Mouse (Mus musculus) adrenal gland, adult 18-20 months (tissue): ENCODE data around the gene Rhof. TPM values are rescaled to one million over a fixed set of nuclear protein-coding genes. Genes with fewer than 3 reads are reported as not detected.

ENCODE experiments used
- DNase-seq, 2 experiments: peaks; one replicate each; pipeline ENCODE4 v3.0.0; 2021 to 2022; ENCODE audit warnings: low spot score in 2 of 2
- long read RNA-seq, 2 experiments: library from polyadenylated mRNA; stranded (forward); transcript quantifications; one replicate each; pipeline ENCODE4 v2.0.0; 2021
- total RNA-seq, 2 experiments: library from RNA; stranded (reverse); gene quantifications; 1 replicate in 1 of 2; 2 replicates in 1 of 2; pipeline ENCODE4 v1.2.3; 2021

The Rhof gene
- total RNA-seq, result 1 to 10 TPM in 1 of 2 experiments, under 1 TPM in 1; 0.66 to 1.2 TPM
- long read RNA-seq, experiment 1, partial matches to known transcripts, result 0 of 1 reads
- long read RNA-seq, experiment 1, other reads (novel, unspliced or antisense), result 0 of 1 reads
- long read RNA-seq, experiment 2, result 0 reads

DNA sequence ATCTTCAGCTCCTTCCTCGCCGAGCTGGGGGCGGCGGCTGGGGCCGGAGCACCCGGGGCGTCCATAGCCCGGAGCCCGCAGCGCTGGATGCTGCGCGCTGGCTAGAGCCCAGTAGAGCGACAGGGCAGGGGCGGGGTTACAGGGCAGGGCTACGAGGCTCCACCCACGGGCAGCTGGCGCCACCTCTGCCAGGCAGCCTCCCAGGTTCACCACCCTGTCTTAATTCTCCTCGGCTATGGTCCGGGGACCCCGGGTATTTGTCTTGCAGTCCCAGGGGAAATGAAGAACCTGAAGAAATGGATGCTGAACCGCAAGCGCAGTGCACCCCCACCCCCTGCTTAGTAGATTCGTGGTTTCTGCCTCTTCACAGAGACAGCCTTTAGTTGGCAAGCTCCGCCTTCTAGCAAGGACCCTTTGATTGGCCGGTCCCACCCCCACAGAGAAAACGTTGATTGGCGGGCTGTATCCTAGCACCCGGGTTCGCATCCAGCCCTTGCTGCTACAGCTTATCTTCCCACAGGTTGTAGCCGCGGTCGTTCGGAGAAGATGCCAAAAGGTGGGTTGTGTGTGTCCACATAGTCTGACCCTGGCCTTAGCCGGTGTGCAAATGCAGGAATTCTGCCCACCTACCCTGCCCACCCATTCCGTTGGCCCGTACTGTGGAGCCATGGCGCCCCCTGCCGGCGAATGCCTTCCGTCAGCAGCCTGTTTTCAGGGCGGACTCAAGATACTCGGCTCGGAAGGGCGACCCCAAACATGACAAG lies at the start of gene Rhof:
Gene Rhof, minus strand, starts transcription at position 385 of the 764 bp plus-strand sequence.
- peak; percentile 82 to 91 for DNase-seq

GRCm38 (mm10) chr5:123181536-123181935 lies 49.0 kb upstream of the Rhof start:
- DNase-seq, result no peak

GRCm38 (mm10) chr5:123180390-123180789 lies 47.9 kb upstream of the Rhof start:
- no peak for DNase-seq

- no peak for DNase-seq
Observed at GRCm38 (mm10) chr5:123178792-123179191, 46.3 kb upstream of the Rhof start.

DNA sequence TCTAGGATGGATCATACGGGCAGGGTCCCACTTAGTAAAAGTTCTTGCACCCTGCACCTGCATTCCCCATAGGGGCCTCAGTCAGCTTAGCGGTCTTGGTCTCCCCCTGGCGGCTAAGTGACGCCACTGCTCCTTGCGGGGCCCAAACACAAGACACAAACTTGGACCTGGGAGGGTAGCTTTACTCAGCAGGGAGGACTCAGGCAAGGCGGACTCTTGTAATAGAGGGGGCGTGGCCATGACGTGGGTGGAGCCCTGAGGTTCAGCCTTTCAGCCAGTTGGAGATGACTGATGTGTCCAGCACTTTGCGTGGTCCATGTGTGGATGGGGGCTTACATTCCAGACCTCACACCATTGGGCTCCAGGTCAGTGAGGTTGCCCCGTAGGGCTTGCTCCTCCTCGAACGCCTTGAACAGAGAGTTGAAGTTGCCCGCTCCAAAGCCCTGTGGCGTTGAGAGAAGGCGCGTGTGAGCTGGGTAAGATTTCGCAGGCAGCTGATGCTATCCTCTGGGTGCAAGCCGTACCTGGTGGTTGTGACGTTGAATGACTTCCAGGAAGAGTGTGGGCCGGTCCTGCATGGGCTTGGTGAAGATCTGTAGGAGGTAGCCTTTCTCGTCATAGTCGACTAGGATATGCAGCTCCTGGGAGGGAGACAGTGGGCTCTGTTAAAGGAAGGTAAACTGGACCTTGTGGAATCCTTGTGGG lies 39.3 kb upstream of the Rhof start:
- peak; percentile 86 to 89 for DNase-seq

DNA sequence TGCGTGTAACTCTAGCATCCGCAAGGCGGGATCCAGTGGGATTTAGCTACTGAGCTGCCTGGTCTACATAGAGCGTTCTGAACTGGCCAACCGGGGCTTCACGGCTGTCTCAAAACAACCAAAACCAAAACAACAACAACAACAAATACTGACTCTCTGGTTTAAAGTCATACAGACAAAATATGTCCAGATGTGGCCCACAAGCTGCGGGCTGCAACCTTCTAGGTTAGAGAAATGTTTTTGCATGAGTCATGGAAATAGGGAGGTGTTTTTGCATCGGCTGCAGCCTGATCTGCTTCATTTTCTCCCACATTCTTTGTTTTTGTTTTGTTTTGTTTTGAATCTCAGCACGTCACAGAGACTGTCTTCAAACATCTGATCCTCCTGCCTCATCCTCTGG lies 37.9 kb upstream of the Rhof start:
- DNase-seq, result no peak

GRCm38 (mm10) chr5:123169284-123169683 lies 36.8 kb upstream of the Rhof start, which contains the start of gene Psmd9:
Gene Psmd9 (plus strand): TSS chr5:123169413.
- no peak for DNase-seq

GRCm38 (mm10) chr5:123167591-123167990 lies 35.1 kb upstream of the Rhof start:
- no peak for DNase-seq

- DNase-seq, result no peak
Observed at GRCm38 (mm10) chr5:123166437-123166836, 33.9 kb upstream of the Rhof start.

GRCm38 (mm10) chr5:123162942-123163341 lies 30.4 kb upstream of the Rhof start:
- no peak for DNase-seq

- peak in 1 of 2 experiments; percentile 34 for DNase-seq
Observed at GRCm38 (mm10) chr5:123160341-123160740, 27.8 kb upstream of the Rhof start.

DNA sequence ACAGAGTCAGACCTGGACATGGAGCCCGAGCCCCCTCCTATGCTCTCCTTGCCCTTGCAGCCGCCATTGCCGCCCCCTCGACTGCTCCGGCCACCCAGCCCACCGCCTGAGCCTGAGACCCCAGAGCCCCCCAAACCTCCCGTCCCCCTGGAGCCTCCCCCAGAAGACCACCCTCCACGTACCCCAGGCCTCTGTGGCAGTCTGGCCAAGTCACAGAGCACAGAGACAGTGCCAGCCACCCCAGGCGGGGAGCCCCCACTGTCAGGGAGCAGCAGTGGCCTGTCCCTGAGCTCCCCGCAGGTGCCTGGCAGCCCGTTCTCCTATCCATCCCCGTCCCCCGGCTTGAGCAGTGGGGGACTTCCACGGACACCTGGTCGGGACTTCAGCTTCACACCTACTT lies 27.4 kb upstream of the Rhof start:
- DNase-seq, result no peak

DNA sequence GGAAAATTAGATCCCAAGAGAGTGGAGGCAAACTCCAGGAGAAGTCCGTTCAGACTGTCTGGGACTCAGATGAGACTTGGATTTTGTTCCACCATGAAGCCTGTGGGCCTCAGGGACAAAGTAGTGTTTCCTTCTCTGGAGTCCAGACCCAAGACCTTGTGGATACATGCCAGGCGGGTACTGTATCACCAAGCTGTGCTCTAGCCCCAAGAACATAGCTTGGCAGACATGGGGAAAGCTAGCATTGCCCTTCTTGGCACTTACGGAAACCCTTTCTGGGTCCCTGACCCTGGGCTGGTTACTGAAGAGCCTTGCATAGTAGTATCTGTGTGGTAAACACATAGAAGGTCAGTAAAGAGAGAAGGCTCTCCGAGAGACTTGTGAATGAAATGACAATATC lies 27.0 kb upstream of the Rhof start:
- peak in 1 of 2 experiments; percentile 40 for DNase-seq

DNA sequence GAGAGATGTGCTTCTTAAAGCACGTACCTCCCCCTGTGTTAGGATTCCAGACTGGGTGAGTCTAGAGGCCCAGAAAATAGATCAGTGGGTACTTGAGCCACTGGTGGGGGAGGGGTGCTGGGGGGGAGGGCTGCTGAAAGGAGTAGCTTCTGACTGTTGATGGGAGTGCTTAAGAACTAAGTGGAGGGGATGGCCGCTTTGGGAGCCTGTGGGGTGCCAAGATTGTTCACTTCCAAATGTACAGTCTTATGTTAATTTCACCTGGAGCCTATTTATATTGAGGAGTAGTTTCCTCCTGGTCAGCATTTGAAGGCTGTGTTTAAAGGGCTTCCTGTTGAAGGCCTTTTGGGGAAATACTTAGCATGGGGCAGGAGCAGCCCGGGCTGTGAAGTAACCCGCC lies 25.5 kb upstream of the Rhof start:
- no peak for DNase-seq

DNA sequence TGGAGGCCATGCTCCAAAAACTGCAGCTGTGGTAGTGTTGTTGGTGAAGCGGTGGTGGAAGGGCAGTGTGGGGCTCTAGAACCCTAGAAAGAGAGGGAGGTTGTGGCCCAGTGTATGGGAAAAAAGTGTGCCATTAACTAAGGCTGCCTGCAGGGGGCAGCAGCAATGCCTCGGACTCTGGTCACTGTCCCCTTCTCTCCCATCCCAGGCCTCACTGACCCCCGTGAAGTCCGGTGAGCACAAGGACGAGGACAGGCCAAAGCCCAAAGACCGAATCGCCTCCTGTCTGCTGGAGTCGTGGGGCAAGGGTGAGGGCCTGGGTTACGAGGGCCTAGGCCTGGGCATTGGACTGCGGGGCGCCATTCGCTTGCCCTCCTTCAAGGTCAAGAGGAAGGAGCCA lies 24.3 kb upstream of the Rhof start:
- peak in 1 of 2 experiments; percentile 39 for DNase-seq

DNA sequence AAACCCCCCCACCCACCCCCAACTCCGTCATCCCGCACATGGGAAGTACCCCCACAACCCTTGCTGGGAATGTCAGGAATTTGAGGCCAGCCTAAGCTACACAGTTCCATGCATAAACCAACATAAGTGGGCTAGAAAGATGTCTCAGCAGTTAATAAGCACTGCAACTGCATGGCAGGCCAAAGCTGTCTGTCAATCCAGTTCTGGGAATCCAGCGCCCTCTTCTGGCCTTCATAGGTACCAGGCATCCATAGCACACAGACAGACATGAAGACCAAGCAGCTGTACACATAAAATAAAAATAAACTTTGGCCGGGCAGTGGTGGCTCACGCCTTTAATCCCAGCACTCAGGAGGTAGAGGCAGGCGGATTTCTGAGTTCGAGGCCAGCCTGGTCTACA lies 22.9 kb upstream of the Rhof start:
- peak; percentile 43 to 58 for DNase-seq

- DNase-seq, result no peak
Observed at GRCm38 (mm10) chr5:123152901-123153300, 20.4 kb upstream of the Rhof start.

- no peak for DNase-seq
Observed at GRCm38 (mm10) chr5:123151707-123152362, 19.3 kb upstream of the Rhof start.

DNA sequence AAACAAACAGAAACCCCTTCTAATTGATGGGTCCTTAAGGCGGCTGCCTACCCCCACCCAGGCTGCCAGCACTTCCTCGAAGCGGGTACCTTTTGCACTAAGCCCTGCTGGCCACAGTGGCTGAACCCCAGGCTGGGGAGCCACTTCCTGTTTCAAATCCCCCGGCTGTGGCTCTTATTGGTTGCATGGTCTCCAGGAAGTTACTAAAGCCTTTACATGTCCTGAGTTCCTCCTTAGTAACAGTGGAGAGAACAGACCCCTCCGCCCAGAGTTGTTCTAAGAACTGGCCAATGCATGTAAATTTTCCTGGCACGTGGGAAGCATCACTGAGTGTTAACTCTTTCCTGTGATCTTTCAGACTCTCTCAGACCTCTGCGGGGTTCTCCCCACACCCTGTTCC lies 18.6 kb upstream of the Rhof start:
- DNase-seq, result no peak

DNA sequence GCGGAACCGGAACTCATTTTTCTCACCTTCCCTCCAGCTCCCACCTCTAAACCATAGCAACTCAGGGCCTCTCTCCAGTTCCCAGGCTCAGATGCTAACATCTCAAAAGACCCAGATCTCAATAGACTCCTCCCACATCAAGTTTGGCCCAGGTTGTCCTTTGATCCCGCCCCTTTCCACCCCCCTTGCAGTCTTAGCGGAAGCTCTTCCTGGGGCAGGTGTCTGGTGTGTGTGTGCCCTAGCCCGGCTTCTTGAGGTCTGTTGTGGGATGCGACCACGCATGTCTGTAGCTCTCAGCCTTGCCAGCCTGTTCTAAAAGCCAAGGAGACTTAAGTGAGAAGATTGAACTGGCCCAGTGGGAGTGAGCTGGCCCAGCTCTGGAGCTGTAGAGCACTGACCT lies 18.1 kb upstream of the Rhof start:
- DNase-seq, result no peak
